Mouse (Mus musculus) 3134 (cell line): ENCODE measurements around the gene Cant1.

Source experiments
- DNase-seq: peaks from one replicate; pipeline ENCODE4 v3.0.0-alpha.2; 2011; ENCODE audit warnings: low spot score; ENCODE audit not compliant: insufficient read length; ENCODE audit errors: extremely low read depth

The Cant1 gene

DNA sequence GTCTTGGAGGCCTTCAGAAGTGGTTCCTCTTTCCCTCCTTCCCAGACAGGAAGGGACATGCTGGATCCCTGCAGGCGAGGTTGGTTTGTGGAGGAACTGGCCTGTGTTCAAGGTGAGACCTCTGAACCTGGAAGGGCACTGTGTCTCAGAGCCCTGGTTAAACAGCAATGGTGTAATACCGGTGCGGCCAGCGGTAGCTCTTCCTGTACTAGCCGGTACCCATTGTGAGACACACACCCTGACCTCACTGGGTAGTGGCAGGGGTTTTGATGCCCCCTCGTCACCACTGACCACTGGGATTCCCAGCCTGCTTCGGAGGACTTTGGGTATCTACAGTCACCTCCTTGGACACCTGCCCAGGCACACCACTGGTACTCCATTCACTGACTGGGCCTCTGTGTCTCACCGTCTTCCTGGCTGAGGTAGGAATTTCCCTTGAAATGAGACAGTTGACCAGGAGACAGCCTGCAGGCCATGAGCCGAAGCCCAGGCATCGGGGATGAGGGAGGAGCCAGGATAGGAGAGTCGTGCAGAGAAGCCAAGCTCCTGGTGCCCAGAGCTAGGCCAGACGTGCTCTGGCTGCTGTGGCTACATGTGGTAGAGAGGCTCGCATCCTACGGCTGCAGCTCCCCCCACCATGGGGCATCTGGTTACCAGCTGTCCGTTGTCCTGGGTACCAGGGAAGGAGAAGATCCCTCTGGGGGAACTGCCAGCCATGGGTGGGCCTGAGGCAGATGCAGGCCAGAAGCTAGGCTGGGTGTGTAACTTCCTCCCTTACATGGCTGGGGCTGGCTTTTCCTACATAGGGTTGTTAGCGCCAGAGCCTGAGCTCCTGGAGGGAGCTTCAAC, 12.4 kb upstream of the Cant1 start:
- peak; percentile 66 for DNase-seq

DNA sequence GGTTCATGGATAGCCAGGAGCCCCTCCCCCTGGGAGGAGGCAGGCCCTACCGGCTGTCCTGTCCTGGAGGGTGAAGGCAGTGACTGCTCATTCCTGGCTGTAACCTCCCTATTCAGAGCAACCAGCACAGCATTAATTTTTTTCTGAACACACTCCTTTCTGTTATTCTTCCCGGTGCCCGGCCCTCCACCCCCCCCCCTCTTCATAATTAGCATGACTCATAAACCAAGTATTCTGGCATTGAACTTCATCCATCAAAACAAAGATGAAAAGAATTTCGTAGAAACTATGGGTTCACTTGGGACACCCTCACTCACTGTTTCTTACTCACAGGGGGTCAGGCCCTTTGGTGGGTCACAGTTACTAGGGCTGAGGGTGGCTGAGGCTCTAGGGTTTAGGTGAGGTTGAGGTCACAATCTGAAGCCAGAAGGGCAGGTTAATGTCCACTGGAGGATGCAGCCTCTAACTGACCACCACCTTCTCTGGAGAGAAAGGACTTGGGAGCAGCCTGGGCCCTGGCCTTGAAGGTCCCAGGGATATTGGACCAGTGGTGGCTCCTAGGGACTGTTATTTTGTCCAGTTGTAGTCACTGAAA, 11.5 kb upstream of the Cant1 start:
- DNase-seq, result peak; percentile 67

DNA sequence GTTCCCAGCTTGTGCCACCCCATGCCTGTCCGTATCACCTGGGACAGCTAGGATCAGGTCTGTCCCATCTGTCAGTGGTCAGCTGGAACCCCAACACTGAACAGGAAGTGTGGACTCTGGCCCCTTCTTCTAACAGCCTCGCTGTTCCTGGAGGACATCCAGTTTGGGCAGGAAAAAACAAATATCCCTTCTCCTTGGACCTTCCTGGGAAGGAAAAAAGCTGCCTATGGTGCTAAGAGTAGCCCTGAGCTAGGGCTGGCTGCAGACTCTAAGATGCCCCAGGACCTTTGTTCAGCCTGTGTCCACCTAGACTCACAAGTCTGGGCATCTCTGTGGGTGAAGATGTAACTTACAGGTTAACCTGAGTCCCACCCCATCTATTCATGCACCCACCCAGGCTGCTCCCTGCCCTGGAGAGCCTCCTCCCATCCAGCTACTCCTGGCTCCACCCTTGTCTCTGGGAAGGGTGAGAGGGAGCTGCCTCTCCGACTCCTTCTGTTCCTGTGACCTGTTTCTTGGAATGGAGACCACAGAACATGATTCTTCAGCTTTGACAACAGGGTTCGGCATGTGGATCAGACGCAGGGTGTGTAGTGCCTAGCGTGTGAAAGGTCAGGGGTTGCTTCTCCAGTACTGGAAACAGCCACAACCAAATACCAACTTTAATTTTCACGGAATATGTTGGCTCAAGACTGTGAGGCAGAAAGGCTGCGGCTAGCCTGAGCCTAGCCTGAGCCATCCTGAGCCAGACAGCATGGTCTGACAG, 10.2 kb upstream of the Cant1 start:
- no peak for DNase-seq

DNA sequence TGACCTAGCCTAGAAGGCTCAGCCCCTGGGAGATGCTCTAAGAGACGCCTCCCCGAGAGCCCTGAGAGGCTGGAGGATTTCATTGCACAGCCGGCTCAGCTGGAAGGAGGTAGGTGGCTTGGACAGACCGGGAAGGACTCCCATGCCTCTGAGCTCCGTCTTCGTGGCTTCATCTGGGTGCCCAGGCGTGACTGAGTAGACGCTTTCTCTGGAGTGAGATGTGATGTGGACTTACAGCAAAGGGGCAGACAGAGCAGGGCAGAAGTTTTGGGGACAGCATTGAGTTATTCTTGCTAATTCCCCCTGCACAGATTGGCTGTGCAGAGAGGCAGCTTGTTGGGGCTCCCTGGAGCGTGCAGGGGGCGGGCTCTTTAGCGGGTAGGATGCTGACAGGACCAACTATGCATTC, 9.6 kb upstream of the Cant1 start:
- no peak for DNase-seq

DNA sequence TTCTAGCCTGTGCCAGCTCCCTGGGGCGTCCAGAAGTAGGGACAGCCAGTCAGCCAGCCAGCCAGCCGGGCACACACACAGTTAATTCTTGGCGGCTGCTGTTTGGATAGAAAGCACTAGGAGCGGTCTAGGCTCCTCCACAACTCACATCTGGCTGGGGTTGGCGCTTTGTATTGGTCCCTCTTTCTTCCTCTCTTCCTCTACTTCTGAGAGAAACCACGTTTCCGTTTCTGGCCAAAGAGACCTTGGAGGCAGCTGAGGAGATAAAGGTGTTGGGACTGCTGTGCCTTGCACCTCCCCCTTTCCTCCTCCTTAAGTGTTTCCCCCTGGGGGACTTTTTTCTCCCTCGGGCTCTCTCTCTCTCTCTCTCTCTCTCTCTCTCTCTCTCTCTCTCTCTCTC, 9.1 kb upstream of the Cant1 start, which contains the start of gene C1qtnf1:
C1qtnf1 (plus strand) TSS at position 218 of the 400 bp plus-strand sequence.
- no peak for DNase-seq

DNA sequence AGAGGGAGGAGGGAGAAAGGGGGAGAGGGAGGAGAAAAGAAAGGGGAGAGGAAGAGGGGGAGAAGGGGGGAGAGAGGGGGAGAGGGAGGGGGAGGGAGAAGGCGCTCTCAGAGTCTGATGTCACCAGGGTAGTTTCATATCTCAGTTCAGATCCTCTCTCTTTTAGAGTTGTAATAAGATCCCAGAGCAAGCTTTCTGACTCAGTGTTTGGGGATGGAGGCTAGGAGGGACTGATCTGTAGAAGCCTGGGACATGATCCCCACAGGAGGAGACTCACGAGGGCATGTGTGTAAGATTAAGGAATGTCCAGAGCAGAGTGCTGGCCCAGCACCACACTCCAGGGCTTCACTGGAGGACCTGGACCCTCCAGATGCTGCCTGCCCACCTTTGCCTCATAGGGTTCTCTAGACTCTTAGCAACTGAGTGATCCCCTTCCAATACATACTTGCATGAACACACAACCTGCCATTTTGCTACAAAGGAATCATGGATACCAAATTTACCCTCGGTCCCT, 8.4 kb upstream of the Cant1 start:
- DNase-seq, result no peak

DNA sequence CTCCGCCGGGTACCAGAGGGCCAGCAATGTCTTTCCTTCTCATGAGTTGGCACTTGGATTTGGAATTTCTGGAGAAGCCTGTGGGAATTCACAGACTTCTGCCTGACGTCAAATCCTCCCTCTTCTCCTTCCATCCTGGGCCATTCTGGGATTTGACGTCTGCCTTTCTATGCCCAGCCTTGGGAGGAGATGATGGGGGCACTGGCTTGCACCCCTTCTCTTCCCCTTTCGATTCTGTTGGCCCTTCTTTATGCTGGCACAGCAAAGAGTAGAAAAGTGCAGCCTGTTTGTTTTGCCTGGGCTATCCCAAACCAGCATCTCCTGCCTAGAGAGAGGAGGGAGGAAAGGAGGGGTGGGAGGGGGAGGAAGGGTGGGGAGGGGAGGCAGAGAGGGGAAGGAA, 7.9 kb upstream of the Cant1 start:
- no peak for DNase-seq

DNA sequence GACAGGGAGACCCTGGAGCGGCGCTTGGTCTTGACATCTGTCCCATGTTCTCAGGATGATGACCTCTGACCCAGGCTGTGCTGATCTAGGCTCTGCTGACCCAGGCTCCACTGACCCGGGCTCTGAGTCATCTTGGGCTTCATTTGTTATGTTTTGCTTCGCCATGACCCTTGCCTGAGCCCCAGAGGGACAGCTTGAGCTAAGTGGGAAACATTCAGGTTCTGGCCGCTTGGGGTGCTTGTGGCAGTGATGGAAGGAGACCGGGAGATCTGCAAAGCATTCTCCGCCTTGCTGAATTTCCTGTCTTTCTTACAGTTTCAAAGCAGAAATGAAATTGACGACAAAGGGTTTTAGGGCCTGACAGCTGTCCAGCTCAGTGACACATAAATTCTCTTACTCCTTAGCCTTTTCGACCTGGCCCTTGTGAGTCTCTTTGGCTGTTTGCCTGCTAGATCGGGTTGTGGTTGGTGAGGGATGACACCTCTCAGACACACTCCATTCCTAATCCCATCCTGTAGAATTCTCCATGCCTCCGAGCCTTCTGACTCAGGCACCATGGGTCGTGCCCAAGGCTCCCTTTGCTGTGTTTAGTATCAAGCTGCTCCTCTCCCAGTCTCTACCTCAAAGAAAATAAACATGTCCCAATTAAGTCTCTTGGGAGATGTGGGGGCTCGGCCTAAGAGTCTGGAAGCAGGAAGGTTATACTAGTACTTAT, 5.9 kb upstream of the Cant1 start:
- DNase-seq, result peak; percentile 66

DNA sequence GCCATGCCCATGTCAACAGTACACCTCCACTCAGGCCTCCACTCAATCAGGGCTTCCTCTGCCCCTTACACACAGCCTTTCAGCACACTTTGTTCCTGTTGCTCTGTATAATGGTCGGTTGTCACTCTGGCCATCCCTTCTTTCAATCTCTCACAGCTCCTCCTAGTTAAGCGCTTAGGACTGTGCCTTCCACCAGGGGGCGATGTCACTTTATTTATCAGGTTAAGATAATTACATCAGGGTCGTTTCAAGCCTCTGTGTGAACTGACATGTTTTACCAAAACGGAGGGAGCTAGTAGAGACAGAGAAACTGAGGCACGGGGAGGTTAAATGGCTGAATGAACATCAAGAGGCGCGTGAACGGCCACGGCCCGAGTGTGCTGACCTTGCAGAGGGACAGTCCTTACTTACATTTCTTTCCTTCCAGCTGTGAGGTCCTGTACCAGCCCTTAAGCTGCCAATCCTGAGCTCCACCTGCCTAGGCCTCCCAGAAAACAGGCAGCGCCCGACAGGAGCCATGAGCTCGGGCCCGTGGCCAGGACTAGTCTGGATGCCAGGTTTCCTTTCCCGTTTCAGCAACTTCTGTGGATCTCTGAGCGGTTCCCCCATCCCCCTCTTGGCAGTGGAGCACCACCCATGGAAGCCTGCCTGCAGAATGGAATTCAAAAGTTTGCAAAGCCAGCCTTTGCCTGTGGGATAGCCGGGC, 4.5 kb upstream of the Cant1 start:
- DNase-seq, result peak; percentile 82

DNA sequence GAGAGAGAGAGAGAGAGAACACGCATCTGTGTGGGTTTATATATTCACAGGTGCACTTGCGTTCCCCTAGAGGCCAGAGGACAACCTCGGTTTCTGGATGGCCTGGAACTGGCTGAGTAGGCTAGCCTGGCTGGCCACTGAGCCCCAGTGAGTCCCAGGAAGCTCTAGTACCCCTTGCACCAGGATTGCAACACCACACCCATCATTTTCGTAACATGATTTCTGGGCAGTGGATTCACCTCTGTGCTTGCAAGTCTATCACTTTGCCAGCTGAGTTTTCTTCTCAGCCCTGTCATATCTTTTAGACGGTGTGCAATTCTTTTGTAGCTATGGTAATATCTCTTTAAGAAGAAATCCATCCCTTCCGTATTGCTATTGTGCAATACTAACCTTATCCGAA, 1.4 kb upstream of the Cant1 start:
- DNase-seq, result no peak

DNA sequence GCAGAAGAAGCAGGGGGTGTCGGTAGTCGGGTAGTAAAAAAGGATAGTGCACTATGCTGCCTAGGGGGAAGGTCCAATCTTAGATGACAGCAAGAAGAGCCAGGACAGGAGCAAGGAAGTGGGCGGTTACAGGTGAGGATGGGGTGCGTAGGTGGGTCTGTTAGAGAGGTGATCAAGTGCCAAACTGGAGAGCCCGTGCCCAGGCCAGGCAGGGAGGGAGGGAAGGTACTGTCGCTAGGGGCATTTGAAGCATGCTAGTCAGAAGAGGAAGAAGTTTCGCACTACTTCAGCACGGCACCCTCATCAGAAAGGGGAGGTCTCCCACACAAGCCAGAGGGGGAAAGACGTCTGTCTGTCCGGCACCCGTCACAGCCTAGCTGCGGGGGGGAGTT, 448 bp downstream of the Cant1 start:
- DNase-seq, result no peak

DNA sequence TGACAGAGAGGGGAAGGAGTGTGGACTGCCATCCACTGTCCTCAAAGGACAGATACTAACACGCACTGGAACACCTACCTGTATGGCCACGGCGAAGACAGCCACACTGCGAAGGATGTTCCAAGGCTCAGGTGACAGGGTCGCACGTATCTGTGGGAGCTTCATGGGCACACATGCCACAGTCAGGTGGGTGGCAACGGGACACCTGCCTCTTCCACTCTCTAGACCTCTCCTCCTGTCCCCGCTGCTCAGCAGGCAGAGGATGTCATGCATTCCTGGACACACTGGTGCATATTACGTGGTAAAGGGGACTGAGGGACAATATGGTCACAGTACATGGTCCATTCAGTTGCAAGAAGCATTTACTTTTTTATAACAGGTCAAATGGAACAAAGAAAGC, 1.4 kb downstream of the Cant1 start:
- DNase-seq, result no peak

DNA sequence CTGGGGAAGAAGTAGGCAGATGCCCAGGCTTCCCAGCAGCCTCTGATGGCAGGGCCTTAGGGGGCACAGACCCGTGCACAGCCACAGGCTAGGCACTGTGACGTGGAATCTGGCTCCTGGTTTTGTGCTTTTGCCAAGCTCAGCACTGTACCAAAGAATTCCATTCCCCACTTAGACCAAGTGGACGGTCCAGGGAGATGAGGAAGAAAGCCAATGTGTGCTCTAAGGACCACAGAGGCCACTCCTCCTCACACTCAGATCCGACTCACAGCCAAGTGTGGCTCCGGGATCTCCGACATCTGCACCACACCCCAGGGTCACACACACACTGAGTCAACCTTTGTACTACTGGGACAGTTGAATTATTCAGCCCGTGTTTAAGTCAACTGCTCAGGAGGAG, 2.8 kb downstream of the Cant1 start:
- DNase-seq, result peak; percentile 70

DNA sequence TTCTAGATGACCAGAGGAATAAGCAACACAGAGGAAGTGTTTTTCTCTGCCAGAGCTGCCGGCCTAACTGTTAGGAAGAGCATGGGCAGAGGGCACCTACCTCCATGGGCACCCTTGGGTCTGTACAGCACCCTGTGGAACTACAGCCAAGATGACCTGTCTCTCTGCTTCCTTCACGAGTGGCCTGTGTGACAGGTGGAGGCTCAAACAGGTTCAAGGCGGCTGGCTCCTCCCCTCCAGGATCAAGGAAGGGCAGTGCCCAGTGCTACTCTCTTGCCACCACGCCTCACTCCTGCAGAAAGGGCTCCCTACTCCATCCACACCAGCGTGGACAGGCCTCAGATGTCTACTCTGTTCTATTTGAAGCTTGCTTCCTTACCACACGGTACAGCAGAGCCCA, 3.3 kb downstream of the Cant1 start:
- no peak for DNase-seq

DNA sequence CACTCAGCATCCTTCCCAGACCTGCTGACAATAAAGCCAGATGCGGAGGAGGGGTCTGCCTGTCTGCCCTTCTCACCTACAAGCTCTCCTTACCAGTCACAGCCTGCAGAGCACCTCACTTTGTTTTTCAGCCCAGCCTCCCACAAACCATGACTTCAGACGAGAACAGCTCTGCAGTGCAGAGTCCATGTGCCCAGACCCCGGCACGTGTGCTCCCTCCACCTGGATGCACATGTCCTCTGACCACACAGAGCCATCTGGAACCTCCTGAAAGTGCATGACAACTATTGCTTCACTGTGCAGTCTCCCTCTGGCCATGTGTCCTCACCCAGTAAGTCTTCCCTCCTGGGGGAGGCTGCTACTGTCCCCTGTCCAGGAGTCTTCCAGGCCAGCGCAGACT, 4.6 kb downstream of the Cant1 start:
- no peak for DNase-seq

DNA sequence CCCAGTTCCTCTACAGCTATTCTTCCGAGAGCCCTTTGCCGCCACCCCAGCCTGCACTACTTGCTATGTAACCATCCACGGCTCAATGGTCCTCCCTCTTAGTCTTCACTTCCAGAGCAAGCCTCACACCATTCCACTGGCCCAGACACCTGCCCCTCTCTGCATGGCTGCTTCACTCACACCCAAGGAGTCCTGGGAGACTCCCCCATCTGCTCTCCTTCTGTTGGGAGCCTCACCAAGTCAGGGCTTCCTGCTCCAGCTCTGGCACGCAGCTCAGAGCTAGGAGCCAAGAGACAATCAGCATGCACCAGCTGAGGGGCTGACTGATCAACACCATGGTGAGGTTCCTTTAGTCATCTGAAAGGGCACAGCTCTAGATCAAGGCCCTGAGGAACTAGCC, 5.8 kb downstream of the Cant1 start:
- DNase-seq, result no peak

DNA sequence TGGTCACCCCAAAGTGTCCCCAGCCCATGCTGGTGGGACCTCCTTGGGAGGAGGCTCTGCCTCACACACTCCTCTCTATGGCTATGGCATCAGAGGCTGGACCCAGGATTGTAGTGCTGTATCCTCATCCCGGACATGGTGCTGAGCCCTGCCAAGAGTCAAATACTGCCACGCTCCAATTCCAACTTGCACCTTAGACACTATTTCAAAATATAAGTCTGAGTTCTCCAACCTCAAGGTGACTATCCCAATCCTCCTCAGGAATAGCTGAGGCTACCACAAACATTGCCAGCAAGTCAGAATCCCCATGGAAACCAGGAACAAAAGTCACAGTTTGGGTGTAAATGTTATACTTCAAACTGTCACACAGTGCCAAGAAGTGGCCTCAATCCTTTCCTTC, 6.3 kb downstream of the Cant1 start:
- no peak for DNase-seq

DNA sequence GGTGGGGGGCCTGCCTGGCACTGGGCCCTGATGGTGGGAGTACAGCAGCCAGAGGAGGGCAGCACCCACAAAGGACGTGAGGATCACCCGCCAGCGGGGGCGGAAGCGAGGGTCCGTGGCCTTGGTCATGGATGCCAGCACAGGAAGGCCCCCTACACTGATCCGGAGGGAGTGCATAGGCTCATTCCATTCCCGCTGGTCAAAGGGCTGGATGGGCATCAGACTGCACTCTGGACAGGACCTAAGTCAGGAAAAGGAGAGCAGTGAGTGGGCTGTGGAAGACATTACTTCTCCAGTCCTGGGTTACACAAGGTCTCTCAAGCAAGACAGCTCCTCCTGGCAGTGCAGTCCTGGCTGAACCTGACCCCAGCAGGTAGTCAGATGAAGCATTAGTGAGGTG, 7.6 kb downstream of the Cant1 start:
- DNase-seq, result no peak

DNA sequence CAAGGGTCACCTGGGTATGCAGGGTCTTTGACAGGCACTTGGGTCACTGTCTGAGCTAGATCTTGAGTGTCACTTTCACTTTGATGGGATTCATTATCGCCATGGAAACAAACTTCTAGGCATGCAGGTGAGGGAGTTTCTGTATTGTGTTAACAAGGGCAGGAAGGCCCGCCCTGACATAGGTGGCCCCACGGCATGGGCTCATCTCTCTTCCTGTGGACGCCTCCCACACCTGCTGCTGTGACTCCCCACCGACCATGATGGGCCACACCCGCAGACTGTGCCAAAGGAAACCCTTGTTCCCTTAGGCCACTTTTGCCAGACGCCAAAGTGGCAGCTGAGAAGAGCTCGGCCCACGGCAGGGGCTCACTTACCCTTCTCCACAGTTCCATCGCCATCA, 8.4 kb downstream of the Cant1 start:
- no peak for DNase-seq

DNA sequence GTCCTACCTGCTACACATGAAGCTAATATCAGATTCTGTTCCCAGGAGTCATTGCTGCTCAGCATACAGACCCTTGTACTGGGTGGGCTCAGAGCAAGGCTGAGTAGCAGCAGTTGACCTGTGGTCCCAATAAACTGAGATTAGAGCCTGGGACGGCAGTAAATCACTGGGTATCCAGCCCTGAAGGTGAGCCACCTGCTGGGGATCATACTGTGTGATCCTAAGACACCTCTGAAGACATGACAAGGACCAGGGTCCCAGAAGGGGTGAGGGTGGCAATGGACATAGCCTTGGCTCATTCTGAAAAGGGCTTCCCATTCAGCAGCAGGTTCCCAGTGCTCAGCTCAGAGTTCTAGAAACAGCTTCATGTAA, 8.8 kb downstream of the Cant1 start:
- no peak for DNase-seq
